Mouse (Mus musculus) liver, embryonic 15.5 days (tissue): ENCODE results near the gene Ptbp2. TPM values are rescaled to one million over a fixed set of nuclear protein-coding genes. Genes with fewer than 3 reads are reported as not detected.

ENCODE experiments used
- ATAC-seq: fragments of 200-750 bp; cut with Nextera tagmentation; 2 replicates; pipeline ENCODE4 v1.8.0; 2017; ENCODE audit warnings: moderate number of reproducible peaks, mild to moderate bottlenecking, moderate library complexity; ENCODE audit not compliant: insufficient read depth
- H3K27ac ChIP-seq: fragments of 300-500 bp; sonication (generic); replicated peaks from 2 replicates; pipeline ENCODE4 v1.5.1; 2015; ENCODE audit warnings: mild to moderate bottlenecking, inconsistent platforms
- H3K27me3 ChIP-seq: fragments of 300-500 bp; sonication (generic); 2 replicates; pipeline ENCODE4 v1.6.1; 2015; ENCODE audit warnings: mild to moderate bottlenecking, inconsistent platforms
- H3K36me3 ChIP-seq: fragments of 300-500 bp; sonication (generic); replicated peaks from 2 replicates; pipeline ENCODE4 v1.6.1; 2015; ENCODE audit warnings: moderate library complexity, mild to moderate bottlenecking, inconsistent platforms
- H3K4me1 ChIP-seq: fragments of 300-500 bp; sonication (generic); replicated peaks from 2 replicates; pipeline ENCODE4 v1.6.1; 2015; ENCODE audit warnings: inconsistent platforms
- H3K4me2 ChIP-seq: fragments of 300-500 bp; sonication (generic); 2 replicates; pipeline ENCODE4 v1.6.1; 2015; ENCODE audit warnings: moderate library complexity, mild to moderate bottlenecking, inconsistent platforms
- H3K4me3 ChIP-seq: fragments of 300-500 bp; sonication (generic); replicated peaks from 2 replicates; pipeline ENCODE4 v1.5.1; 2015; ENCODE audit warnings: mild to moderate bottlenecking, inconsistent platforms
- H3K9ac ChIP-seq: fragments of 300-500 bp; sonication (generic); 2 replicates; pipeline ENCODE4 v1.6.1; 2015; ENCODE audit warnings: moderate library complexity, mild to moderate bottlenecking, inconsistent platforms
- H3K9me3 ChIP-seq: fragments of 300-500 bp; sonication (generic); replicated peaks from 2 replicates; pipeline ENCODE4 v1.6.1; 2016; ENCODE audit warnings: inconsistent platforms
- WGBS: fragments of 180-500 bp; shearing (Covaris S2); methylation state at CpG from one replicate; pipeline ENCODE4 v1.1.7; 2015; ENCODE audit warnings: mixed read lengths; ENCODE audit not compliant: insufficient replicate concordance; 5-methylcytosine and 5-hydroxymethylcytosine counted together
- microRNA-seq: library from miRNA; unstranded; fragments of <30 nt; microRNA quantifications from one replicate; pipeline ENCODE4, GENCODE M21; 2016
- polyA plus RNA-seq: library from polyadenylated mRNA; unstranded; fragments of >200 nt; fragmentation: Nextera tagmentation; extraction: Ambion mirVana; gene quantifications from 2 replicates; pipeline ENCODE4 v1.2.1, GENCODE M21; 2015

Gene Ptbp2
- polyA plus RNA-seq, 1 experiment from 2014 or later: 5.8 TPM

- Histone ChIP-seq H3K4me1 (no peaks in the 10 kb centered on the region), H3K4me2 (no peak overlapping the region), H3K4me3 (no peak overlapping the region), H3K9ac (no peak overlapping the region), H3K27ac (no peak overlapping the region), H3K27me3 (no peaks in the 10 kb centered on the region), H3K36me3 (no peaks in the 10 kb centered on the region), H3K9me3 (no peaks in the 10 kb centered on the region)
- no peak for ATAC-seq
- 63% methylated on average over 6 of the region's 6 CpGs for WGBS
These were observed 99.5 kb downstream of the Ptbp2 start for GRCm38 (mm10) chr3:119684741-119685140.

Small RNA genes lying within 50 kb of the gene (microRNA-seq; reads per million reads assigned to microRNA genes)
- not detected for gene Gm24744
